Mouse (Mus musculus): ENCODE data around the gene Mmadhc.

Gene Mmadhc

GRCm38 (mm10) chr2:50264059-50264458, 32.5 kb downstream of the Mmadhc start:
- DNase-seq: no peak

GRCm38 (mm10) chr2:50254955-50255354, 41.6 kb downstream of the Mmadhc start:
- DNase-seq: no peak

DNA sequence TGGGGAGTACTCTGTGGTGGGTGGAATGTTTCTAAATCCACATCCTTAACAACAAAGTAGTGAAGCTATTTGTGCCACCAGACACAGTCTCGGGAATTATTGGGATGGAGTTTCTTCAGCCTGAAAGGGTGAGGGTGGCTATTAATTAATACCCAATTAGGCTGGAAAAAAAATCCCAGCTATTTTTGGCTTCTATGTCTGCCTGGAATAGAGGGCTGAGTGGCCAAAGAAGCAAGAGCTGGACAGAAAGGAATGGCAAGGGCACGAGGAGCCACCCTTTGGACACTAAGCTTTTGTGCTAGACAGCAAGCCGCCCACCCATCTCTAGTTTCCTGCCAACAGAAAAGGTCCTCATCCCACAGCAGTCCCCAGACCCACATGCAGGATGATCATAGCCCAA, 48.0 kb downstream of the Mmadhc start:
- DNase-seq: no peak

- DNase-seq: no peak
Measured at GRCm38 (mm10) chr2:50233491-50233890, 63.1 kb downstream of the Mmadhc start.

Measured in thymus, postnatal 14 days (tissue).